Mouse (Mus musculus) spleen, adult 2 months (tissue): ENCODE data around the gene Fam196b.

Source experiments
- CTCF ChIP-seq: fragments of 200-500 bp; IDR thresholded peaks from 2 replicates; pipeline ENCODE4 v1.5.1; 2011; ENCODE audit warnings: mild to moderate bottlenecking, inconsistent platforms; ENCODE audit not compliant: insufficient read depth, insufficient read length, insufficient replicate concordance; ENCODE audit errors: extremely low read depth
- POLR2A ChIP-seq: fragments of 200-500 bp; IDR thresholded peaks from 2 replicates; pipeline ENCODE4 v1.6.1; 2011; ENCODE audit warnings: low read depth, low read length, inconsistent platforms

- TF ChIP-seq CTCF (no peak), POLR2A (no peak)
Measured at GRCm38 (mm10) chr11:34356109-34356508, 41.5 kb downstream of the Fam196b start.
